Mouse (Mus musculus) liver, adult (tissue): ENCODE results near the gene Spib.

ENCODE experiments used
- GATA4 ChIP-seq: IDR thresholded peaks from 2 replicates; pipeline ENCODE4 v1.6.1; 2014; ENCODE audit warnings: mild to moderate bottlenecking, low read length; ENCODE audit not compliant: insufficient replicate concordance

Spib gene

GRCm38 (mm10) chr7:44521710-44522109, 10.2 kb downstream of the Spib start:
- TF ChIP-seq GATA4 = no peak

GRCm38 (mm10) chr7:44520990-44521389, 10.9 kb downstream of the Spib start:
- TF ChIP-seq GATA4 = no peak

- TF ChIP-seq GATA4 = no peak
These were observed 12.5 kb downstream of the Spib start for GRCm38 (mm10) chr7:44519240-44519913.

- TF ChIP-seq GATA4 = no peak
These were observed 24.4 kb downstream of the Spib start for GRCm38 (mm10) chr7:44507491-44507890.

DNA sequence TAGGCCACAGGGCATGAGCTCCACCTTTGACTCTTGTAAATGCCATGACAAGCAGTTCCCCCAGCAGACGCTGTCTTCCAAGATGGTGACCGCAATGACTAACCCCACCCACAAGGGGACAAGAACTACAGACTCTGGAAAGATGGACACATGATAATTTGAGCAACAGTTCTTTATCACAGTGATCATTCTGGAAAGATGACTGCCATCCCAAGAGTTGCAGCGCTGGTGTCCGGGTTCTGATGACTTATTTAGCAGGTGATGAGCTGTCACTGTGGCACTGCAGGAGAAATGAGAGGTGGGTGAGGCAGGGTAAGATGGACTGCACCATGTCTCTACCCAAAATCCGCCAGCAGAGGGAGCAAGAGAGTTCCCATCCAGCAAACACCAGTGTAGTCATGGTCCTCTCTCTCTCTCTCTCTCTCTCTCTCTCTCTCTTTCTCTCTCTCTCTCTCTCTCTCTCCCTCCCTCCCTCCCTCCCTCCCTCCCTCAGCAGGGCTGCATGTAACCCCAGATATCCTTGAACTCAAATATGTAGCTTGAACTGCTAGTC, 30.2 kb downstream of the Spib start:
- TF ChIP-seq GATA4 = no peak

DNA sequence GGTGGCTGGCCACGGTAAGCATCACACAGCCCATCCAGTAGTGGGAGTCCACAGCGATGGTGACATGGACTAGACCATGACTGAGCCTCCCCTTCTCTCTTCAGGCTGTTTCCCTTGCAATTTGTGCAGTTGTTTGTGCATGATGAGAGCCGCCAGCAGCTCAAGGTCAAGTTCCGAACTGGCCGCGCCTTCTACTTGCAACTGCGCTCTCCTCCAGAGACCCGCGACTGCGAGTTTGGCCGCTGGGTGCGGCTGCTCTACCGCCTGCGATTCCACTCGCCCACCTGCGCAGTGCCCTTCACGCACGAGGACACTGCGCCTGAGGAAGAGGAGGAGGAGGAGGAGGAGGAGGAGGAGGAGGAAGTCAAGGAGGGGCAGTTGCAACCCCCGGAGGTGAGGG, 31.8 kb downstream of the Spib start:
- TF ChIP-seq GATA4 = no peak

GRCm38 (mm10) chr7:44498922-44499321, 32.9 kb downstream of the Spib start:
- TF ChIP-seq GATA4 = no peak

GRCm38 (mm10) chr7:44497361-44498055, 34.4 kb downstream of the Spib start:
- TF ChIP-seq GATA4 = peak; percentile 91

DNA sequence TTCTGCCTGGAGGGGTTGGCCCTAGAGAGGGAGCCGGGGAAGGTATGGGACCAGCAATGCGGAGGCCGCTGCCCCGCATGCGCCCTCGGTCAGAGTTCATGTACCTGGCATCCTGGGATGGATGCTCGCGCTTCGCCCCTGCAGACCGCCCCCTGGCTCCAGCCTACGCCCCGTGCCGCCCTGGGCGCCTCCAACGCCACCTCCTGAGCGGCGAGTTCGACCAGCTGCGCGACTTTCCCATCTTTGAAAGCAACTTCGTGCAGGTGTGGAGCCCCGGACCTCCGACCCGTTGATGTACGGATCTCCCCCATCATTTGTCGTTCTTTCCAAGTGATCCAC, 35.1 kb downstream of the Spib start:
- TF ChIP-seq GATA4 = no peak; the same call in 1 of the 2 replicates

- TF ChIP-seq GATA4 = no peak; the same call in 1 of the 2 replicates
These were observed 35.7 kb downstream of the Spib start, which contains the start of the genes Emc10 and Fam71e1 for GRCm38 (mm10) chr7:44495992-44496770. Gene Emc10 (minus strand): TSS chr7:44496529. Gene Fam71e1 (plus strand): TSS chr7:44496581.

- TF ChIP-seq GATA4 = no peak
These were observed 36.8 kb downstream of the Spib start for GRCm38 (mm10) chr7:44495086-44495485.

DNA sequence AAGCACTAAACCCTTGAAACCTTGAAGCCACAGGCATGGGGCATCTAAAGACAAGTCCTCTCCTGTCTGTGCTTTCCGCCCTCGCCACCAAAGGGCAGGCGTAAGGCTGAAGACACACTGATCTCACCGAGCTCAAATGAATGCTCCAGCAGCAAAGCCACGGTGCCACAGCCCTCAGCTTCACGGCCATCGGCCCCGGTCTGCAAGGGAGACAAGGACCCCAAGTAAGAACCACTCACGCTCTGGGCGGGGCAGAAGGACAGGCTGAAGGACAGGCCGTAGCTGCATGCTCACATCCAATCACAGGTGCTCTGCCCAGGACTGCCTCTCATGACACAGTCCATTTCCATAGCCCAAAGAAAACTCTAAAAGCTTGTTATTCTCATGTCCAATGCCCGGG, 37.2 kb downstream of the Spib start:
- no peak for TF ChIP-seq GATA4

GRCm38 (mm10) chr7:44492166-44492826, 39.6 kb downstream of the Spib start:
- TF ChIP-seq GATA4 = no peak

- no peak for TF ChIP-seq GATA4
These were observed 40.5 kb downstream of the Spib start for GRCm38 (mm10) chr7:44491391-44491790.

- no peak for TF ChIP-seq GATA4
These were observed 41.6 kb downstream of the Spib start for GRCm38 (mm10) chr7:44490281-44490680.
